Mouse (Mus musculus) central nervous system, embryonic 18 days (tissue): ENCODE data around the gene Steap1. TPM values are rescaled to one million over a fixed set of nuclear protein-coding genes. Genes with fewer than 3 reads are reported as not detected.

ENCODE experiments used
- polyA plus RNA-seq: library from polyadenylated mRNA; depleted of rRNA; stranded (reverse); fragments of >200 nt; gene quantifications from 2 replicates; pipeline ENCODE4 v1.2.3, GENCODE M21; 2012; rRNA removed

Gene Steap1
- polyA plus RNA-seq, result 1.0 and 1.1 TPM in 2 replicates

DNA sequence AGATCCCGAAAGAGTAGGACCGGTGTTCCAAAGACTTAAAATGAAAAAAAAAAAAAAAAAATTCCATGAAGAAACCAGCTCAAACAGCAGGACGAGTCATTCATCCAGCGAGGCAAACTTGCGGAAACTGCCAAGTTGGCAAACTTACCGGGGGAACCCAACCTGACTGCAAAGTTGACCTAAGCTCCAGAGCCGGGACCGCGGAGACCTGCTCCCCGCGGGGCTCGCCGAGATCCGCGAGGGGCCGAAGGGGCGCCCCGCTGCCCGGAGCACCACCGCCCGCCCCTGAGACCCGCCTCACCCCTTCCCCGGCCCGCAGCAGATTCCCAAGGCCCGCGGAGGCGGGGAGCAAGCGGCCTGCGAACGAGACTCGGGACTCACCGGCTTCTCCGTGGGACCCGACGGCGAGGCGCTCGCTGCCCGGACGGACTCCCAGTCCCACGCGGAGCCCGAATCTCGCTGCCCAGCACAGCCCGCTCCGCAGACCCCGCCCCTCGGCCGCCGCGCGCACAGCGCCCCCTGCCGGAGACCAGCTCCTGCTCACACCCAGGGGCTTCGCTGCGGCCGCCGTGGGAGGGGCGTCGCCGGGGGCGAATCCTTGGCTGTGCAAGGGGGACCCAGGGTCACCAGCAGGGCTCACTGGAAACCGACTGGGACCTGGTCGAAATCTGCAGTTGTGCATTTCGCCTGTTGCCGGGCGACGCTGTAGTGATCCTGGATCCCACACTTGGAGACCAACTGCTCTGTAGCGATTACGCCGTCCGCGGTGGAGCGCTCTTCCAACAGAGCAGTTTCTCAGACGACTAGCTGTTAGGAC, at the start of gene Steap1:
Steap1 (minus strand) TSS at position 461 of the 817 bp plus-strand sequence.

GRCm38 (mm10) chr5:5693956-5694653, 55.0 kb downstream of the Steap1 start, which contains the start of gene Steap2:
TSS of gene Steap2 (minus strand) at chr5:5694578.

Other genes with a start within 250 kb of the Steap1 start
- 18.0 and 19.1 TPM in 2 replicates for gene Cldn12, start 234.4 kb downstream of the Steap1 start, polyA plus RNA-seq
- gene Gtpbp10, start 189.8 kb downstream of the Steap1 start, polyA plus RNA-seq, result 15.3 and 16.5 TPM in 2 replicates
- gene Gm8773, start 175.5 kb downstream of the Steap1 start, polyA plus RNA-seq, result 11.0 and 13.1 TPM in 2 replicates
- 16.4 and 18.6 TPM in 2 replicates for gene Cfap69, start 85.1 kb downstream of the Steap1 start, polyA plus RNA-seq
- gene Steap2, start 54.7 kb downstream of the Steap1 start, polyA plus RNA-seq, result 3.3 and 4.1 TPM in 2 replicates